Mouse (Mus musculus): ENCODE results near the gene Ndst2.

Ndst2 gene

DNA sequence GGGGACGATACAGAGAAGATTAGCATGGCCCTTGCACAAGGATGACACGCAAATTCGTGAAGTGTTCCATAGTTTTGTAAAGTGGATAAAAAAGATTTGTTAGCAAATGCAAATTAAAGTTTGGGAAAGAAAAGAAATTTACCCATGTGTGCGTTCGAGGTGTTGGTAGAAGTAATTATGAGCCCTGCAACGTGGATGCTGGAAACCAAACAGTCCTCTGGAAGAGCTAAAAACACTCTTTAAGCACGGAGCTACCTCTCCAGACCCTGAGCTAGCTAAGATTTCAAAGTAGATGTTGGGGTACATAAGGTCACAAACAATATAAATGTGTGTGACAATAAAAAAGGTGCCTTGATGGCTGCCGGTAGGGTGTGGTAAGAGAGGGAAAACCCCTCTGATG lies 32.8 kb downstream of the Ndst2 start:
- no peak for DNase-seq (ENCODE audit: extremely low read depth, low read depth, low spot score)

DNA sequence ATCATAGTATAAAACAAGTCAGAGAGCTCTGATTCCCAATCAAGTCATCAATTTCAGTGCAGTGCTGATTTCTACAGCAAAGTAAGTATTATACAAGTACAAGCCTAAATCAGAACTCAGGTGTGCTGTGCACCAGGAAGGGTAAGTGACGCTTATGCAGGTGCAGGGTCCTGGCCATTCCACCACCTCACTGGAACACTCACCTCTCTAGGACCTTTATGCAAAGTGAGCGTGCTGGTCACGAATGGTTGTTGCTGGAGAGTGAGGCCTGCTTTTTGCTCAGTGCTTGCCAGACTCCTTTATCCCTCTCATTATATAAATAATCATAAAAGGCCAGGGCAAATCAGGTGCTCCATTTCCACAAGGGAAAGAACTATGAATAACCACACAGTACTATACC lies 34.0 kb downstream of the Ndst2 start:
- DNase-seq (ENCODE audit: extremely low read depth, low read depth, low spot score): no peak

DNA sequence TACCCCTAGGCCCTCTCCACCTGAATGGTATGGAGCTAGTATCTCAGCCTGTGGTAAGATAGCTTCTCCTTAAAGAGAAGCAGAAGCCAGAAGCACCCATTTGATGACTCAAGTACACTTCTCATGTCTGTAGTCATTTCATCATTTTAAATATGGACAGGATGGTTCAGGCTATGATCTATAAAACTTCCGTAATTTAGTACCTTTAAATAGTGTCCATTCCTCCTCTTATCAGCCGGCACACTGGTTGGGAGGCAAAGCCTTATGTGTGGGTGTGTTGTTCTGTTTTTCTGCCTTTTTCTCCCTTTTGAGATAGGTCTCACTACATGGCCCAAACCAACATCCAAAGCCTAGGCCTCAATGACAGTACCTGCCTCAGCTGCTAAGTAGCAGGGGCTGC lies 35.8 kb downstream of the Ndst2 start:
- DNase-seq (ENCODE audit: extremely low read depth, low read depth, low spot score): no peak

DNA sequence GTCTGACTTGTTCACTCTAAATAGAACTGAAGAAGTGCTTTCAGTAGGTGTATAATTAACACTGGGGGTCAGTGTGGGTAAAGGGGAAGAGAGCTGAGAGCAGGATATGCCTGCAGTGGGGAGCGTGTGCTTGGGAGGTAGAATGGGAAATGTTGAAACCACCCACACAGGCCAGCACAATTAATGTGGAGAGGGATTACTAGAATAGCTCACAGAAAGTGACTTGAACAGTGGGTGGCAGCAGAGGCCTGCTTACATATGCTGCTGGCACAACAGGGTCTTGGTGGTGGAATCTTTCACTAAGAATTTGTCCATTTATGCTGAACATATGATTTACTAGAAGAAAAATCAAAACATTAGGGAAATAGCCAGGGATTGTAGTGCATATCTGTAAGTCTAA lies 37.4 kb downstream of the Ndst2 start:
- no peak for DNase-seq (ENCODE audit: extremely low read depth, low read depth, low spot score)

DNA sequence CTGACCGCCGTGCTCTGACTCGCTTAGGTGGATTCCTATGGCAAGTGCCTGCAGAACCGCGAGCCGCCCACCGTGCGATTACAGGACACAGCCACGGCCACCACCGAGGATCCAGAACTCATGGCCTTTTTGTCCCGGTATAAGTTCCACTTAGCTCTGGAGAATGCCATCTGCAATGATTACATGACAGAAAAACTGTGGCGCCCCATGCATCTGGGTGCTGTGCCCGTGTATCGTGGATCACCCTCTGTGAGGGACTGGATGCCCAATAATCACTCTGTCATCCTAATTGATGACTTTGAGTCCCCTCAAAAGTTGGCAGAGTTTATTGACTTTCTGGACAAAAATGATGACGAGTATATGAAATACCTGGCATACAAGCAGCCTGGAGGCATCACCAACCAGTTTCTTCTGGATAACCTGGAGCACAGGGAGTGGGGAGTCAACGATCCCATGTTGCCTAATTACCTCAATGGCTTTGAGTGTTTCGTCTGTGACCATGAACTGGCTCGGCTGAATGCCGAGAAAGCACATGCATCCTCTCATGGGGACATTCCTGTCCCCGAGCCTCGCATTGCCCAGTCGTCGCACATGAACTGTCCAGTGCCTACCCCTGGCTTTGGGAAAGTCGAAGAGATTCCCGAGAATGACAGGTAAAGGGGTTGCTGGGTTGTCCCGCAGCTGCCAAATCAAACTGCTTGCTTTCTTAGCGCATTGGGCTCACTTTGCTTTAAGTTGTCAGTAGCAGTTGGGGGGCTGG lies 38.4 kb downstream of the Ndst2 start:
- DNase-seq (ENCODE audit: extremely low read depth, low read depth, low spot score): no peak

DNA sequence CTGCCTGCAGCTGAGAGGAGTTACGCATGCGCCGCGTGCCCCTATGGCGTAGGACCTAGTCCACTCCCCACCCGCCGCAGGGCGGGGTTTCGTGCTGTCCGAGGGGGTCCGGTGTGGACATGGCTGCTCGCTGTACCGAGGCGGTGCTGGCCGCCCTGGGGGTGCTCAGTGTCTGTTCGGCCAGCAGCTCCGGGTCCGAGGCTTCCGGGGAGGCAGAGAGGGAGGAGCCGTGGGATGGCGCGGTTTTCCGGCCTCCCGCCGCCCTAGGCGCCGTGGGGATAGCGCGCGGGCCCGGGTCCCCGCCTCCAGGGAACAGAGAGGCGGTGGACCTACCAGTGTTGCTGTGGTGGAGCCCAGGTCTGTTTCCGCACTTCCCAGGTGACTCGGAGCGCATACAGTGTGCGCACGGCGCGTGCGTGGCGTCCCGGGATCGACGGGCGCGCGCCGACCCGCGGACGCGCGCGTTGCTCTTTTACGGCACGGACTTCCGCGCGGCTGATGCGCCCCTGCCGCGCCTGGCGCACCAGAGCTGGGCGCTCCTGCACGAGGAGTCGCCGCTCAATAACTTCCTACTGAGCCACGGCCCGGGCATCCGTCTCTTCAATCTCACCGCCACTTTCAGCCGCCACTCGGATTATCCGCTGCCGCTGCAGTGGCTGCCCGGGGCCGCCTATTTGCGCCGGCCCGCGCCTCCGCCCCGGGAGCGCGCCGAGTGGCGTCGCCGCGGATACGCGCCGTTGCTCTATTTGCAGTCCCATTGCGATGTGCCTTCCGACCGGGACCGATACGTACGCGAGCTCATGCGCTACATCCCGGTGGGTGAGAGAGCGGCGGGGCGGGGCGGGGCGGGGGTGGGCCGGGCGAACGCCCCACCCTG lies 39.2 kb downstream of the Ndst2 start, which contains the start of gene Fut11:
Gene Fut11, plus strand, starts transcription at position 85 of the 877 bp plus-strand sequence.
- no peak for DNase-seq (ENCODE audit: extremely low read depth, low read depth, low spot score)

DNA sequence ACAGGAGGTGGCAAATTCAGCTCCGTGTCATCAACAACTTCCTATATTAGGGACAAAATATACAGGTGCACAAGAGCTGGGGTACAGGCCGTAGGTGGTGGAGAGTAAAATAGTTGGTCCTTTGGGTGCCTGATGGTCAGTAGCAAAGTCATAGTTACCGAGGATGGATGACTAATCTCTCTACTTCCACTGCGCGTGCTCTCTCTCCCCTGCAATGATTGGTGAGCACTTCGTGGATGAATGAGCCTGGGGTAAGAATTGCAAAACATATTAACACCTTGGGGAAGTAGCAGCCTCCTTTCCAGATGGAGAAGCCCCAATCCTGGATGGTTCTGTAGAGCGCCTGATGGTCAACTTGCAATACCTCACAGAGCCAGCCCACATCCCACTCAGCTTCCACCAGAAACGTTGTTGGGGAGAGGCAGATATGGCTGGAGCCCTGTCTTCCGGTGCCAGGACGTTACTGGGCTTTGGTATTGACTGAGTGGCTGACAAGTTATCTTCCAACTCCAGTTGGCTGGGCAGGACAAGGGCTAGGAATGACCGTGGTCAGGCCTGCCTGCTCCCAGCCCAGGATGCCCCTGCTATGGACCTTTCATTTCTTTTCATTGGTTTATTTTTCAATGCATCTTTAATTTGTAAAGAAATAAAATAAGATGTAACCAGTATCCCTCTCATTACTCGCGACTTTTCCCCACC lies 40.0 kb downstream of the Ndst2 start:
- DNase-seq (ENCODE audit: extremely low read depth, low read depth, low spot score): no peak

DNA sequence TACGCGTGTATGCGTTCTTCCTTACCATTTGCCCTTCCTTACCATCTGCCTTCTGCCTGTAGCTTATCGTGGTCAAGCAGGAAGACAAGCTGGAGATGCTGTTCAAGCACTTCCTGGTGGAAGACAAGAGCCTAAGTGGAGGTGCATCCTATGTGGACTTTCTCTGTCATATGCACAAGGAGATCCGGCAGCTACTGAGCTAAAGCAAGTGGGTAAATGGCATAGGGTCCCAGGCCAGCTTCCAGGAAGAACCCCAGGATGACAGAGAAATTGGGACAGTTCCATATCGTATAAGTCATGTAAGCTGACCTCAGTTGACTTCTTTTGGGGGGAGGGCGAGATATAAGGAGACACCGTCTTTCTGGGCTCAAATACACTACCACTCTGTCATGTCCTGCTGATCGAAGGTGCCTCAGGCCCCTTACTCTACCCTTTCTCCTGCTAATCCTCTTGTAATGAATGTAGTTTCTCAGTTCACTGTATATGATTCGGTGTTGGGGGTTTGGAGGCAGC lies 40.7 kb downstream of the Ndst2 start:
- DNase-seq (ENCODE audit: extremely low read depth, low read depth, low spot score): no peak

DNA sequence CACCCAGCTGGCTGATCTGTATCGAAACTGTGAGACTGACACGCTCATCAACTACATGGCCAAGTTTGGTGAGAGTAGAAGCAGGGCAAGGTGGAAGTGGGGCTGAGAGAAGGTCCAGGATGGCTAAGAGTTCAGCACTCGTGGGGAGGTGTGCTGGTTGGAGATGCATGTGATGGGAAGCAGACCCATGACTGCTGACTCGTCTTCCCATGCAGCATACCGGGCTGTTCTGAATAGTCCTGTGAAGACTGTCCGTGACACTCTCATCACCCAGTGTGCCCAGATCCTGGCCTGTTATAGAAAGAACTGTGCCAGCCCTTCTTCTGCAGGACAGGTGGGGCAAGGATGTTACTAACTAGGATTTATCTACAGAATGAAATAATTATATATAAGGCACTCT lies 42.6 kb downstream of the Ndst2 start:
- no peak for DNase-seq (ENCODE audit: extremely low read depth, low read depth, low spot score)

DNA sequence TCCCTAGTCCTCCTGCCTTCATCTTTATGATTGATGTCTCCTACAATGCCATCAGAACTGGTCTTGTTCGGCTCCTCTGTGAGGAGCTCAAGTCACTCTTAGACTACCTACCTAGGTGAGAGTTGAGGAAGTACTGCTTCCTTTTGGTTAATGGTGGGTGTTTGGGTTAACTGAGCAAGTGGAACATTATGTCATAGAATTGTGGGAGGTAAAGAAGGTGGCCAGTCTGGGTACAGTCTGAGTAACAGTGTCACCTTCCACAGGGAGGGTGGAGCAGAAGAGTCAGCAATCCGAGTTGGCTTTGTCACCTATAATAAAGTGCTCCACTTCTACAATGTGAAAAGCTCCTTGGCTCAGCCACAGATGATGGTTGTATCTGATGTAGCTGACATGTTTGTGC lies 45.4 kb downstream of the Ndst2 start:
- no peak for DNase-seq (ENCODE audit: extremely low read depth, low read depth, low spot score)

DNA sequence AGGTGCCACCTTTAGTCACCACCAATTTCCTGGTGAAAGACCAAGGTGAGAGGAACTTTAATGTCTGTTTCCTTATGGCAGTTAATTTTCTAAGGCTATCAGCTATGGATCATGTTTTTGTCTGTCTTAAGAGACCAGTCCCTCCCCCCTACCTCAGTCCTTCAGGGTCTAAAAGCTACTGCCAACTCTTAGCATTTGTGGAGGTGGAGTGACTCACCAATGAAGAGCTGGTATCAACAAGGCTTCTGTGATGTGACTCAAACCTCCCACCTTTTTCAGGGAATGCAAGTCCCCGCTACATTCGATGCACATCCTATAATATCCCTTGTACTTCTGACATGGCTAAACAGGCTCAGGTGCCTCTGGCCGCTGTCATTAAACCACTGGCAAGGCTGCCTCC lies 47.8 kb downstream of the Ndst2 start:
- no peak for DNase-seq (ENCODE audit: extremely low read depth, low read depth, low spot score)

DNA sequence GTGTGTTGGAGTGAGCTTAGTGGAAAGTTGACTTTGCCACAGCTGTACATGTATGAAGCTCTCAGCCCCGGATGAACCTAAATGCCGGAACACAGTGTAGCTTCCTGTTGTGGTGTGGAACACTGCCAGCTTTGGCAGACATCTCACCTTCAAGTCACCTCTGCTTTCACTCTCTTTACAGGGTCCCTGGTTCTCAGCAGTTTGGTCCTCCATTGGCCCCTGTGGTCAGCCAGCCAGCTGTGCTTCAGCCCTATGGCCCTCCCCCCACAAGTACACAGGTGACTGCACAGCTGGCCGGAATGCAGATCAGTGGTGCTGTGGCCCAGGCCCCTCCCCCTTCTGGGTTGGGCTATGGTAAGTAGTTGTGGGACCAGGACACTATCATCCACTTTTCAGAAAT lies 51.9 kb downstream of the Ndst2 start:
- no peak for DNase-seq (ENCODE audit: extremely low read depth, low read depth, low spot score)

DNA sequence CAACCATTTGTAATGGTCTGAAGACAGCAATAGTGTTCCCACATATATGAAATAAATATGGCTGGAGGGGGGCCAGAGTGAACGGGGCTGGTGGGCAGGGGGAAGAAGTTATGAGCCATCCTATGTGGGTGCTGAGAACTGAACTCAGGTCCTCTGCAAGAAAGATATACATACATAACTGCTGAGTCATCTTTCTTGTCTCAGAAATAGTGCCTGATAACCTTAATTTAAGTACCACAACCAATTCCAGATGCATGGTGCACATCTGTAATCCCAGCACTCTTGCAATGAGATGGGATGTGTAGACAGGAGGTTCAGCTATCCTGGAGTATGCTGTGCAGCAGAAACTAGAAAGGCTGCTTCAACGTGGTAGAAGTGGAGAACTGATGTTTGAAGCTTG lies 52.6 kb downstream of the Ndst2 start:
- DNase-seq (ENCODE audit: extremely low read depth, low read depth, low spot score): no peak

DNA sequence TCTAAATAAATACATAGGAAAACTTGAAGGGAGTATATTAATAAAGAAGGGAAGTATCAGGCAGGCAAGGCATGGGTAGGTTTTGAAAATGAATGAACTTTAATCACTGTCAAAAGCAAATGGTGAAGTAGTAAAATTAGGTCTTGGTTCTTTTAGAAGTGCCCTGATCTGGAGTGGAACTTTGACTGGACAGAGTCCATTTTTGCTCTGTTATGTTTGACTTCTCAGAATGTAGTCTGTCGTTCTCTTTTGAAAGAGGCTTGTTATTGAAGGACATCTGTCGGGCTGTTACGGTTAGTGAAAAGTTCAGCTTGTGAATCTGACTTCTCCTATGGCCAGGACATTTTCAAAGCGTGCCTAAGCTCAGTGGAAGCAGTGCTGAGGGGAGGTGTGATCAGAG lies 56.5 kb downstream of the Ndst2 start:
- no peak for DNase-seq (ENCODE audit: extremely low read depth, low read depth, low spot score)

DNA sequence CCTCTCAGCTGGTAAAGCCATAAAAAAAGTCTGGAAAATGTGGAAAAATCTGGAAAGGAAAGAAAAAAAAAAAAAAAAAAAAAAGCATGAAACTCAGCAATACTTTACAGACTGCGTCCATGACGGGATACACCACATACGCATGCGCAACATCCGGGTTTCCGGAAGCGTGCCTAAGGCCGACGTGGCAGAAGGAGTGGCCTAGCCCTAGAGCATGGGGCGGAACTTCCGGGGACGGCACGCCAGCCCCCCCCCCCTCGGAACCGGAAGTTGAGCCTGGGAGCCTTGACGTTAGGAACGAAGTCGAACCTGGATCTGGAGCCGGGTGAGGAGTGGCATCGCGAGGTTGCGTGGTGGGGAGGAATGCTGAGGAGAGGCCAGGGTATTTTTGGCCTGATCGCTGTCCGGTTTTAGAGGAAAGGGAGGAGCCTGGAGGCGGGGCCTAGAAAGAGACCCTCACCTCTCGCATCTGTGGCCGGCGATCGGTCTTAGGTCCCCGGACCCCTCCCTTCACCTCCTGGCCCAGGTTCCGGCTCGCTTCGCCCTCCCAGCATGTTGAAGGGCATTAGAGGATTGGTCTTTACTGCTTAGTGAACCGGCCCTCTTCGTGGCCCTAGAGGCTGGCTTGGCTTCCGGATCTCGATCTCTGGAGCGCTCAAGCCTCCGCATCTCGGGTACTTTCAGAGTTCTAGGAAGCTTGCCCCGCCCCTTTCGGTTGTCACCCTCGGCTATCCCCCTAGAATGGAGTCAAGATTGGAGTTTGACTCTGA lies 60.1 kb downstream of the Ndst2 start, which contains the start of gene Sec24c:
Gene Sec24c, plus strand, starts transcription at position 245 of the 770 bp plus-strand sequence.
- DNase-seq (ENCODE audit: extremely low read depth, low read depth, low spot score): peak; percentile 56

DNA sequence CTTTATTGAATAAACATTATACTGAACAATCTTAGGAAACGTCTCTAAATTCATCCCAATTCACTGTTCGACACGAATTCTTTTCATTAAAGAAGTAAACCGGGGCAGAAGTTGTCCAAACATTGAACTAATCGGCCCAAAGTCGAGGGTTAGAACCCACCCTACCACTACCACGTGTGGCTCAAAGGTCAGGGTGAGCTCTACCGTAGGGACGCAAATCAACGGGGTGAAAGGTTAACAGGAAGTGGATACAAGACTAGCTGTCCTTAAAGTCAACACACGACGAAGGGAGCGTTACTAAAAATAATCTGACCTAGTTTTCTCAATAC lies 60.7 kb downstream of the Ndst2 start:
- DNase-seq (ENCODE audit: extremely low read depth, low read depth, low spot score): no peak
